Mouse (Mus musculus) kidney, postnatal 14 days (tissue): ENCODE measurements around the gene Fscn2.
"Not testable (repeated sequence)": the region's sequence is repeated elsewhere in the genome, so short reads cannot be mapped to it uniquely, and the experiment has no call there.

Source experiments
- DNase-seq: peaks from one replicate; pipeline ENCODE4 v3.0.0; 2022; ENCODE audit warnings: mixed read lengths

Fscn2 gene

DNA sequence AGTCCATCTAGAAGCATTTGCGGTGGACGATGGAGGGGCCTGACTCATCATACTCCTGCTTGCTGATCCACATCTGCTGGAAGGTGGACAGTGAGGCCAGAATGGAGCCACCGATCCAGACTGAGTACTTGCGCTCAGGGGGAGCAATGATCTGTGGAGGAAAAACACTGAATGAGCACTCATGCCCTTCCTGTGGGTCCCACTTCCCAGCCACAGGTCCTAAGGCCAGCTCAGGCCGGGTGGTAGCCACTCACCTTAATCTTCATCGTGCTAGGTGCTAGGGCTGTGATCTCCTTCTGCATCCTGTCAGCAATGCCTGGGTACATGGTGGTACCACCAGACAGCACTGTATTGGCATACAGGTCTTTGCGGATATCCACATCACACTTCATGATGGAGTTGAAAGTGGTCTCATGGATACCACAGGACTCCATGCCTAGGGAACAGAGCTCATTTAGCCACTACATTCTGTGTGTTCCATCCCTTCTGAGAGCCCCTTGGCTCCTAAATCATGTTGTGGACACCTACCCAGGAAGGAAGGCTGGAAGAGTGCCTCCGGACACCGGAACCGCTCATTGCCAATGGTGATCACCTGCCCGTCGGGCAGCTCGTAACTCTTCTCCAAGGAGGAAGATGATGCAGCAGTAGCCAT is 14.8 kb upstream of the Fscn2 start:
- DNase-seq, result not testable (repeated sequence)

DNA sequence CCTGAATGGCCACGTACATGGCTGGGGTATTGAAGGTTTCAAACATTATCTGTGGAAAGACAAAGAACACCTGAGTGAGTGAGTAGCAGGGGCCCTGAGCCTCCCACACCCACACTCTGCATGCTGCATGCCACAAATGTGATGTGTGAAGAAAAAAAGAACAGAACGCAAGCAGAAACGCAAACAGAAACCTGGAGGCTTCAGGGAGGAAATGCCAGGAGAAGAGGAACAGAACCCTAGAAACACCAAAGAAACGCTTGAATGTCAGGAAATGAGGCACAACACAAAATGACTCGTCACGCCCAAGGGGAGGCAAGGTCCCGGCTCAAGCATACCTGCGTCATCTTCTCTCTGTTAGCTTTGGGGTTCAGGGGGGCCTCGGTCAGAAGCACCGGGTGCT is 14.0 kb upstream of the Fscn2 start:
- DNase-seq, result no peak

DNA sequence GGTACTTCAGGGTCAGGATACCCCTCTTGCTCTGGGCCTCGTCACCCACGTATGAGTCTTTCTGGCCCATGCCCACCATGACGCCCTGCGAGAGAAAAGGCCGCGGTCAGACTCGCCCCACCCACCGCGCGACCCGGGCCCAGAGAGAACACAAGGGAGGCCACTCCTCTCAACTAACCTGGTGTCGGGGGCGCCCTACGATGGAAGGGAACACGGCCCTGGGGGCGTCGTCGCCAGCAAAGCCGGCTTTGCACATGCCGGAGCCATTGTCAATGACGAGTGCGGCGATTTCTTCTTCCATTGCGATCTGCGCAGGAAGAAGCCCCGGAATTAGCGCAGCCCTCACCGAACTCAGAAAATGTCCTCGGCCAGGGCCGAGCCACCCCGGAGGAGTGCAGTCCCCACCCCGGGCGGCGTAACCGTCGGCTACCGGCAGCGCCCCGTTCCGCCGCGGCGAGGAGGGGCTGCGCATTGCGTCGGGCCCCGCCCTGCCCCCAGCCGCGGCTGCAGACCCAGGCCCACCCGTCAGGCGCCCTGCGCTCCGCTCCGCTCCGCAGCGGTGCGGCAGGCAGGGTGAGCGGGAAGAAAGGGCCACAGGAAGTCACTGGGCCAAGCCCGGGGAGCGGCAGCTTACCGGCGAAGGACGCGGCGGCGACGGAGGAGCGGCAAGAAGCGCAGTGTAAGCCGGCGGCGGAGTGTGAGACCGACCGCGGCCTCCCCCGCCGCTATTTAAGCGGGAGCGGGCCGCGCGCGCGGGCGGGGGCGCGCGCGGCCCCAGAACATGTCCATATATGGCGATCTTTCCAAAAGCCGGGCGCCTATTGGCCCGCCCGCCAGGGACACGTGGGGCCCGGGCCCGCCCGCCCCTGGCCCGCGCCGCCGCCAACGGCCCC is 13.3 kb upstream of the Fscn2 start, which contains the start of gene Actg1:
TSS of gene Actg1 (minus strand) at position 752 of the 893 bp plus-strand sequence.
- DNase-seq, result peak; percentile 94

DNA sequence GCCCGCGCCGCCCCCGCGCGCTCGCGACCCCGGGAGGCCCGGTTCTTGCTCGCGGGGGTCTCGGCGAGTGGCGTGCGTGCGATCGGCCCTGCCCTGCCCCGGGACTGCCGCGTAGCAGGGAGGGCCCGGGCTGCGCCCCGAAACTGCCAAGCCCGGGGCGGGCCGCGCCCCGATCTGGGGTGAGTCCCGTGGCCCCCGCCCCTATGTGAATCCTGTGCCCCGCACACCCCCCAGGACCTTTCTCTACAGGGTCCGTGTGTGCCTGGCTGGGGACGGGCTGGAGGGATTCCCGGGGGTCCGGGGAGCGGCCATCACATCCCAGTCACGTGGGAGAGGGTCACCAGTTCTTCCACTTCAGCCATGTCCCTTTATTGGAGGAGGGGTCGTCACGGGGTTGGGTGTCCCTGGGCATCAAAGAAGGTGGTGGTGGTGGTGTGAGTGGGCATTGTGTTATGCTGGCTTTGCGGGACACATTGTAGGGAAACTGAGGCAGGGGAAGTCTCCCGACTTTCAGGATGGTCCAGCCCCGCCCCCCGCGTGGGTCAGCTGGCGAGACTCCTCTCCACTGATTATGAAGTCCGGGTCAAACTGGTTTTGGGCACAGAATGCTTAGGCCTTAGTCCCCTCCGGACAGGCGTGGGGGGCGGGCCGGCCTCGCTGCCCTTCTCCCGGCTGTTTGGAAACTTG is 12.5 kb upstream of the Fscn2 start:
- DNase-seq, result no peak

DNA sequence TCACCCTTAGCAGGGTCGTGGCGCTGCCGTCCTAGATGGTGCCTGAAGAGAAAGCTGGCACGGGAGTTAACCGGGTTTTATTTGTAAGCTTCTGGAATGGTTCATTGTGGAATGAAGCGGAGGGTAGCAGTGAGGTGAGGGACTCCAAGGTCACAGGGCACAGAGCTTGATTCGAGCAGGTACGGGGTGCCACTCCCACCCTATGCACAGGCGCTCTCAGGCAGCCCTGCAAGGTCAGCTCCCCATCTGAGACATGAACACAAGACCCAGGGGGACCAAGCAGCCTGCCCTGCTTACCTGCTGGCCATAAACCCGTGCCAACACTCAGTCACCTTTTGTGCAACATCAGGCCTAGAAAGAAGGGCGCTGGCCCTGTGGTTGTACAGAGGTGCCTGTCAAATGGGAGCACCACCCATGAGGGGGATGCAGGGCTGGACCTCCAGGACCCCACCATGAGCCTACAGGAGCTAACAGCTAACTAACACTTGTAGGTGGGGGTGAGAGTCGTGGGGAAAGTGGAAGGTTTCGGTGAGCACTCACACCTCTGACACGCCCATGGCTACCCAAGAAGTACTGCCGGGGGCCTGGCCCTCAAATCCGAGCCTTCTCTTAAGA is 11.9 kb upstream of the Fscn2 start:
- DNase-seq, result peak; percentile 82

DNA sequence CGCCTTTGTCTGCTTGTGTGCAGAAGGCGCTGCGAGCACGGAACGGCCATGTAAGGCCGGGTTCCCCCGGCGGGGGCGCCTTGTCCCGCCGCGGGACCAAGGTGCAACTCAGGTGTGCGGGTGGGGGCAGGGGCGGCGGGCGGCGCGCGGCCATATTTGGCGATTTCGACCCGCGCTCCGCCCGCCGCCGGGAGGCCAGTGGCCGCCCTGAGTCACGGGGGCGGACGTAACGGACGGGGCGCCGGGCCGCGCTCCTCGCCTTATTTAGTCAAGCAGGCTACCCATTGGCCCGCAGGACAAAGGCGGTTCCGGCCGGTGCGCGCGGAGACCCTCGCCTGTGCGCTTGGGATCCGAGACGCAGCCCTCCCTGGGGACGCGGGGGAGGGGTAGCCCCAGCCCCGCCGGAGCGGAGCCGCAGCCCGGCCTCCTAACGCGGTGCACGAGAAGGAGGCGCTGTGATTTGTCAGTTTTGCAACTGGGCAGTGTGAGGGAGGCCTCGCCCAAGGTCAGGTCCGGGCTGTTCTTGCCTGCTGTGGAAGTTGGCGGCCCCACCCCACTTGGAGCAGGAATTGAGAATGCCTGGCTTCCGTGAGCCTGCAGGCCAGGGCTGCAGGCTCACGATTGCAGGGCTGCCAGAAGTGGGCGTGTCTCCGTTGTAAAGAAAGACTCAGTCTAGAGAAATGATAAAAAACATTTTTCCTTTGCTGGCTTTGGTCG is 11.2 kb upstream of the Fscn2 start:
- peak; percentile 96 for DNase-seq

DNA sequence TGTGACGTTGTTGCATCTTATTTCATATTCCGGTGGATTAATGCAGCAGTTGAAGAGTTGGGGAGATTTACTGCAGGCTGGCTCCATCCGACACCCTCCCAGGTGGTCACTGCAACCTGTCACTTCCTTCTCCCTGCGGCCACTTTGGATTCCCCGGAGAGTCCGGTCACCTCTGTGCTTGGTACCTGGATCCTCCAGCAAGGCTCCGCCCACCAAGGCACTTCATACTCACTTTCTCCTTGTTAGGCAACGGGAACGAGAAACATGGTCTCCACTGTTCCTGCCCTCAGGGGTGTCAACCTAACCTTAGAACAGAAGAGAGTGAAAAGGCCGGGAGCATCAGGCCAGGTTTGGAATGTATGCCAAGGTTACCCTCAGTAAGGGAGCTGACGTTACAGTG is 10.6 kb upstream of the Fscn2 start:
- peak; percentile 69 for DNase-seq

DNA sequence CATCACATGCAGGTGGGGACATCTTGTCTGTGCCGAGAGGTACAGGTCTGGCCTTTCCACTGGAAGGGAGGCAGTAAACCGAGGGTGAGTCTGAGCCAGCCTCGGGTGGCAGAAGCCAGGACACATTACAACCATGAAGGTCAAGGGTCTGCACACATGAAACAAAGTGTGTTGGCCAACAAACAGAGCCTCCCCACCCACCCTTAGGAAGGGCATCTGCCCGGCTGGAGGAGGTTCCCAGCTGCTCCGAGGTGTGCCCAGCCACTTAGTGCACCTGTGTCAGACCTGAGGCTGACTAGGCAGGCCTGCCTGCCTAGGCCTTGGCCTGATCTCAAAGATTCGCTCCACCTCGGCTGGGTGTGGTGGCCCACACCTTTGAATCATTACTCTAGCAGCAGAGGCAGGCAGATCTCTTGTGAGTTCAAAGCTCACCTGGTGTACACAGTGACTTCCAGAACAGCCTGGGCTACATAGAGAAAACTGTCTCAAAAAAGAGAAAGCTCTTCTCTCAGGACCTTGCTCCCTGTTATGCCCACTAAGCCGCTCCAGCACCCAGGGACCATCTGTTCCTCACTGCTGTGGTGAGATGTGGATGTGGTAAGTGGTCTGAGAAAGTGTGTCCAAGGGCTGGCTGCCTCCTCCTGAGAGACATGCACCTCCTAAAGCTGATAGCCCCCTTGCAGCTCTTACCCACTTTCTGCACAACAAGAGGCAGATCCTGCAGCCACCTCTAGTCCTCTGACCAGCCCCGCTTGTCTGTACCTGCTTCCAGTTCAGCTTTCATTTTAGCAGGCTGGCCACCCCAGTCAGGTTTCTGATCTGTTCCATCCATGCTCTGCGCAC is 9.9 kb upstream of the Fscn2 start:
- peak; percentile 37 for DNase-seq

DNA sequence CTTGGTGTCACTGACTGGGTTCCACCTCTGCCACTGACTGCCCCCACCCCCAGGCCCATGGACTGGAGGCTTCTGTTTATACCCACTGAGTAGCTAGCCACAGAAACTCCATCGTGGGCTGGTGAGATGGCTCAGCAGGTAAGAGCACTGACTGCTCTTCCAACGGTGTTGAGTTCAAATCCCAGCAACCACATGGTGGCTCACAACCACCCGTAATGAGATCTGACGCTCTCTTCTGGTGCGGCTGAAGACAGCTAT is 9.3 kb upstream of the Fscn2 start:
- DNase-seq, result not testable (repeated sequence)

DNA sequence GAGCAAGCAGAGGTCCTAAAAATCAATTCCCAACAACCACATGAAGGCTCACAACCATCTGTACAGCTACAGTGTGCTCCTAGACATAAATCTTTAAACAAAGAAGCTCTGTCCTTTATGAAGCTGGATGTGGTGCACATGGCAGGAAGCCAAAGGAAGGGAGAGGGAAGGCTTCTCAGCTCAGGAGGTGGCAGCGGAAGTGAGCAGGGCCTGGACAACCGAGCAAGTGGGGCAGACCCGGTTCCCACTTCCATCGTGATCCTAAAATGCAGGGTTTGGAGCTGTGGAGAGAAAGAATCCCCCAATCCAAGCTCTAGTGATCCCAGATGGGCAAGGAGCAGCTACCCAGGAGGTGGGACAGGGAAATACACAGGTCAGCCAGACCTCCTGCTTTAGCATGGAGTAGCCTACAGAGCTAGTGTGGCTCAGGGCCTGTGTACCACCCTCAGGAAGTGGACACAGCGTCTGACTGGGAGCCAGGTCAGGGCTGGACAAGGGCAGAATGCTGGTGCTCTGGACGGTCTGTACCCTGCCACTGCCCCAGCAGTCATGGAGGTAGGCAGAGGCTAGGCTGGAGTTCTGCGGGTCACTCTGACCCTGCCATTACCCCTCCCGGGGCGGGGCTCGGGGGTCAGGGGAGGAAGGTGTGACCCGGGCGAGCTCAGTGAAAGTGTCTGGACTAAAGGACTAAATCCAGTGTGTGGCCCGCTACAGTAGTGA is 8.6 kb upstream of the Fscn2 start:
- peak; percentile 71 for DNase-seq

DNA sequence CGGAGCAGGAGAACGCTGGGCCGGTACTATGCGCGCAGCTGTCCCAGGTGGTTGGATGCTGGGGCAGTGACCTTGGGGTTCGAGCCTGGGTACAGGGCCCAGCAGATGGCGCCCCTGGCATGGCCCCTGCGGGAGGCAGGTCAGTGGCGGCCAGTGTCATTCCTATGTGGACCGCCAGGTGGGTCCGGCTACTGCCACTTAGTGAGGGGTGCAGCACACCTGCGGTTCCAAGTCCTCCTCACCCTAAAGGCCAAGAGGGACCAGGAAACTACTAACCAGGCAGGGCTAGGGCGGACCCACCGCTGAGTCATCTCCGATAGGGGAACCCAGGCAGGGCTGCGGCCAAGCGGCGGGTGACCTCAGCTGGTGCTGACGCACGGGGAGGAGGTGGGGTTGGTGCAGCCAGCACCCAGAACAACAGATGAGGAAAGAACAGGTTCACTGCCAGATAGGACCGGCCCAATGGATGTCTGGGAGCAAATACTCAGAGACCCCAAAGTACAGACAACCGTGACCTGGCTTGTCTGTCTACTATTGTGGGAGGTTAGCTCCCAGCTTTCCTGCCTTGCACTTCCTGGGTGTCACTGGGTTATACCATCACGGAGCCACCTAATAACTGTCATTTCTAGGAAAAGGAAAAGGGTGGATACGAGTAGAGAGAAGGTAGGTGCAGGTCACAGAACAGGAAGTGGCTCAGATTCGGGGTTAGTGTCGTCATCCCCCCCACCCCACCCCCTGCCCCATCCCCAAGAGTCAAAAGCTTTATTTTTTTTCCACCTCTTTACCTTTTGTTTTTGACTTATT is 7.6 kb upstream of the Fscn2 start:
- DNase-seq, result peak; percentile 89

DNA sequence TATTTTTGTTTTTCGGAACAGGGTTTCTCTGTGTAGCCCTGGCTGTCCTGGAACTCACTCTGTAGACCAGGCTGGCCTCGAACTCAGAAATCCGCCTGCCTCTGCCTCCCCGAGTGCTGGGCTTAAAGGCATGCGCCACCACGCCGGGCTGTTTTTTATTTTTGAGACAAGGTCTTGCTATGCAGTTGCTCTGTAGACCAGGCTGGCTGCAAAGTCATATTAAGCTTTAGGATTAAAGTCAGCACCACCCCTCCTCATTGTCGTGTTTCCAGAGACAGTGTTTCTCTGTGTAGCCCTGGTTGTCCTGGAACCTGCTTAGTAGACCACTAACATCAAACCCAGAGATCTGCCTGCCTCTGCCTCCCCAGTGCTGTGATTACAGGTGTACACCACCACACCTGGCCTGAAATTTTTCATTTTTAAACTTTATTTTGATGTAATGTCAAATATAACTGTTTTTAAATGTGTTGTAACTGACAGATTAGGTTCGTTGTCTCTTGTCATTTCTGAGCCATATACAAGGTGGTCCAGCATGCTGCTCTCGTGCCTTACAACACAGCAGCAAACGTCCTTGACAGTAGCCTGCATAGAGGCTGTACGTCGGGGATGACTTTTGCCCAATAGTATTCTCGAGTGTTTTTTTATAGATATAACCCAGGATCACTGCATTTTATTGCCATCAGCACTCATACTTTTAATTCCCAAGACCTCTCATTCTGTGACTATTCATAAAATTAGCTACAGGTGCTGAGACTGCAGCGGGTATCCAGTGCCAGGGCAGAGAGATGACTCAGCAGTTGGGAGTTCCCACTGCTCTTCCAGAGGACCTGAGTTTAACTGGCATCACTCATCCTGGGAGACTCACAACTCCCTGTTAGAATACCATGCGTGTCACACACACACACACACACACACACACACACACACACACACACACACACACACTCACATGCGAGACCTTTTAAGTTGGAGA is 6.7 kb upstream of the Fscn2 start:
- no peak for DNase-seq

DNA sequence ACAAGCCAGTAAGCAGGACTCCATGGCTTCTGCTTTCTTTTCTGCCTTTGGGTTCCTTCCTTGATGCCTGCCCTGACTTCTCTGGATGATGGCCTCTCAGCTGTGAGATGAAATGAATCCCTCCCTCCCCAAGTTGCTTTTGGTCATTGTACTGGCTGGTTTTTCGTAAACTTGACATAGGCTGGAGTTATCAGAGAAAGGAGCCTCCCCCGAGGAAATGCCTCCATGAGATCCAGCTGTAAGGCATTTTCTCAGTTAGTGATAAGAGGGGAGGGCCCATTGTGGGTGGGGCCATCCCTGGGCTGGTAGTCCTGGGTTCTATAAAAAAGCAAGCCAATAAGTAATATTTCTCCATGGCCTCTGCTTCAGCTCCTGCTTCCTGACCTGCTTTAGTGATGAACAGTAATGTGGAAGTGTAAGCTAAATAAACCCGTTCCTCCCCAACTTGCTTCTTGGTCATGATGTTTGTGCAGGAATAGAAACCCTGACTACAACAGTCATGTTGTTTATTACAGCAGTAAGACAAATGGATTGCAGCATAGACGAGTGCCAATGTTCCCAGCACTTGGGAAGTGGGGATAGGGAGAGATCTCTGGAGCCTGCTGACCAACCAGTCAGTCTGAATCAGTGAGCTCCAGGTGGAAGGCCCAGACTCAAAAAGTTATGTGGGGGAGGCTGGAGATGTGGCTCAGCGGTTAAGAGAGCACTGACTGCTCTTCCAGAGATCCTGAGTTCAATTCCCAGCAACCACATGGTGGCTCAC is 5.9 kb upstream of the Fscn2 start:
- peak; percentile 38 for DNase-seq

DNA sequence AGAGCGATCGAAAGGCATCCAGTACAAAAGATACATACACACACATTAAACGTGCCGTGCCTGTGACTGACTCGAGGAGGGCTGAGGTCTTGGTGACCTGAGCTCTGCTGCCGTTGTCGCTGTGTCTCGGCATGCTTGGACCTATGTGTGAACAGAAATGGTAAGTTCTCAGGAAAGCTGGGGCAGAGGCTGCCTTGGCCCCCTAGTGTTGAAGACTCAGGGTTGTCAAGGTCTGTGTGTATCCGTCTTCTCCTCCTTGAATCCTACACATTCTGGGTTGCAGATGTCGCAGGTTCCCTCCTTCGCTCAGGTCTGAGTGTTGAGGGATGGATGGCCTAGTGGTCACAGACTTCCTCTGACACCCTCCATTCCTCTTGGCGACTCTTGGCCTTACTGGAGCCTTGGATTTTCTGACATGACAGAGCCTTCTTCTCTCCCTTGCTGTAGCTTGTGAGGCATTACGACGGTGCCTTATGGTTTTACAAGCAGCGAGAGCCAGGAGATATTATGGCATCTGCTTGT is 5.0 kb upstream of the Fscn2 start:
- no peak for DNase-seq

DNA sequence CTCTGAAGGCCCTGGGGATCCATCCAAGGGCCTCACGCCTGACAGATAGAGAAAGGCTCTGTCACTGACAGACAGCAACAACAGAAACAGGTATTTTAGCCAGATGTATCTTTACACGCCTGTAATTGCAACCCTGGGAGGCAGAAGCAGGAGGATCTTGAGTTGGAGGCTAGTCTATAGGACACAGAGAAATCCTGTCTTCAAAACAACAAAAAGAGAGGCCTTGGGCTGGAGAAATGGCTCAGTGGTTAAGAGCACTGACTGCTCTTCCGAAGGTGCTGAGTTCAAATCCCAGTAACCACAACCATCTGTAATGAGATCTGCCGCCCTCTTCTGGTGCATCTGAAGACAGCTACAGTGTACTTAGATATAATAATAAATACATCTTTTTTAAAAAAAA is 4.4 kb upstream of the Fscn2 start:
- DNase-seq, result no peak

DNA sequence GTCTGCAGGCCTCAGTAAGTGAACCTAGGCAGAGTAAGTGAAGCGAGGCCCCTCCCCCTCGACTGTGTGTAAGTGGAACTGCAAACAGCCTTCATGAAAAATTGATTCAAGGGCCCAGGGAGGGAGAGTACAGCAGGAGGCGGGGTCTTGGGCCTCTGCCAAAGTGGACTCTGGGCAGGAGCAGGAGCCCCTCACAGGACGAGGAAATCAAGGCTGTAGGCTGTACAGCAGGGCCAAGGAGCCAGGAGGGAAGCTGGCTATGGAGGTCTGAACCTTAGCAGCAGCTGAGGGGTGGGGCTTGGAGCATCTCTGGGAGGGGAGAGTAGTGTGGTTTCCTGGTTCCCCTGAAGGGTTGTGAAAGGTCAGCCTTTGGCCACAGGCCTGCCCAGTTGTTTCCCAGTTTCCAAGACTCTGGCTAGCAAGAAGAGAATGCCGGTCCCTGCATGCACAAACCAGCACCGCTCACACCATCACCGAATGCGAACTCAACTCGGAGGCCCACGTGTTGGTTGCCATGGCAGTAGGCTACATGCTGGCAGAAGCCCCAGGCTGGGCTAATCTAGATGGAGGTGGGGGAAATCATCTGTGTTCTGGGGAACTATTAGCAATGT is 3.4 kb upstream of the Fscn2 start:
- DNase-seq, result peak; percentile 80

DNA sequence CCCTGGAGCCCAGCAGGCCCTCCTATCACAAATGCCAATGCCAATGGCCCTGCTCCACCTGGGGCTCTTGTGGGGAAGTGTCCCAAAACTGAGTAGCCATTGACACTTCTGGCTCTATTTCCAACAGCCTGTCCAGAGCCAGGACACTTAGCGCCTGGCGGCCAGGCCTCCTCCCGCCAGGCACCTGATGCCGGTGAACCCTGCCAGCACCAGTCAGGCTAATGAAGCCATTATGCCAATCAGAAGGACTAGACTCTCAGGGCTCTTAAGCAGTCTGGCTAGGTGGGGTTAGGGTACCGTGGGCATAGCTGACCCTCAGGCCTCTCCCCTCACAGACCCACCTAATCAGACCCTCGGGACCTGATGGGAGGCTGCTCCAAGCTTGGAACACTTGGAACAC is 1.9 kb upstream of the Fscn2 start:
- DNase-seq, result no peak

DNA sequence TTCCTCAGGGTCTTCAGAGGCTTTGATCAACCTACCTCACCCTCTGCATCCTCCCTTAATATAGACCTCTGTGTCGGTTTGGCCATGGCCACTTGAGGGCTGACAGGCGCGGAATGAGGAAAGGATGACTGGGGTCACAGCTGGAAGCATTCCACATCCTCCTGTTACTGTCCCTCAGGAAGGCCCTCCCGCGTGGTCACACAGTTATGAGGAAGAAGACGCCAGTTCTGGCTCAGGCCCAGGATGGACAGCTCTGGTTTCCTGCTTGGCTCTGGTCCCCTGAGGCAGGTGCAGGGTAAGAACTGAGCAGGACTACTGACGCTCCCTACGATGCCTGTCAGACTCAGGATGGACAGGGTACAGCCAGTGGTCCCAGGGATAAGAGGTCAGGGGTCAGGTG is 1.3 kb upstream of the Fscn2 start:
- peak; percentile 80 for DNase-seq
